Mouse (Mus musculus): ENCODE data around the gene Cul3. TPM values are rescaled to one million over a fixed set of nuclear protein-coding genes. Genes with fewer than 3 reads are reported as not detected.

The Cul3 gene
- total RNA-seq, 2 experiments from 2014 or later = 113 to 117 TPM

Other genes with a start within 250 kb of the Cul3 start
- gene Fam124b, start 122.0 kb downstream of the Cul3 start, total RNA-seq (2021) = 1 to 10 TPM; 1.3 to 2.0 TPM
- not detected for gene Gm45261, start 121.0 kb upstream of the Cul3 start, total RNA-seq (2021)